Mouse (Mus musculus): ENCODE measurements around the gene Vcl.

GRCm38 (mm10) chr14:20903137-20903536, 26.1 kb upstream of the Vcl start:
- TF ChIP-seq GATA1 (IDR thresholded peaks at IDR 0.05; ENCODE audit: borderline replicate concordance, low read length) (no peak), FLI1 (IDR thresholded peaks at IDR 0.05; ENCODE audit: low read length) (no peak)
